Mouse (Mus musculus) urinary bladder, adult 2 months (tissue): ENCODE results near the gene Lin52. TPM values are rescaled to one million over a fixed set of nuclear protein-coding genes. Genes with fewer than 3 reads are reported as not detected.

ENCODE experiments used
- polyA plus RNA-seq: library from polyadenylated mRNA; depleted of rRNA; stranded (reverse); fragments of >200 nt; gene quantifications from 2 replicates; pipeline ENCODE4 v1.2.3, GENCODE M21; 2012; rRNA removed

Gene Lin52
- polyA plus RNA-seq, 1 experiment = 17.0 TPM

Other genes with a start within 250 kb of the Lin52 start
- 11.9 and 16.0 TPM in 2 replicates for gene Elmsan1, start 232.5 kb upstream of the Lin52 start, polyA plus RNA-seq
- 33.6 and 38.6 TPM in 2 replicates for gene Ptgr2, start 166.2 kb upstream of the Lin52 start, polyA plus RNA-seq
- gene Zfp410, start 134.6 kb upstream of the Lin52 start, polyA plus RNA-seq = 35.1 and 40.5 TPM in 2 replicates
- gene Coq6, start 89.8 kb upstream of the Lin52 start, polyA plus RNA-seq = 27.1 and 32.3 TPM in 2 replicates
- gene Fam161b, start 89.6 kb upstream of the Lin52 start, polyA plus RNA-seq = 4.2 and 4.4 TPM in 2 replicates
- 64.4 and 71.3 TPM in 2 replicates for gene Entpd5, start 42.4 kb upstream of the Lin52 start, polyA plus RNA-seq
- gene Bbof1, start 42.4 kb upstream of the Lin52 start, polyA plus RNA-seq = 1.8 and 2.3 TPM in 2 replicates
- 20.2 and 22.3 TPM in 2 replicates for gene Rnf113a2, start 34.2 kb upstream of the Lin52 start, polyA plus RNA-seq
- 76.3 and 78.6 TPM in 2 replicates for gene Aldh6a1, start 418 bp upstream of the Lin52 start, polyA plus RNA-seq
- 0.01 TPM in 1 of 2 replicates, not detected in the other for gene Vsx2, start 118.3 kb downstream of the Lin52 start, polyA plus RNA-seq
- gene Abcd4, start 166.0 kb downstream of the Lin52 start, polyA plus RNA-seq = 31.0 and 39.8 TPM in 2 replicates
- gene Vrtn, start 189.6 kb downstream of the Lin52 start, polyA plus RNA-seq = not detected in 2 replicates
- gene Syndig1l, start 247.4 kb downstream of the Lin52 start, polyA plus RNA-seq = 0.01 TPM in 1 of 2 replicates, not detected in the other